Mouse (Mus musculus): Measurements from ENCODE around the gene Cd46. TPM values are rescaled to one million over a fixed set of nuclear protein-coding genes. Genes with fewer than 3 reads are reported as not detected.

The Cd46 gene
- polyA plus RNA-seq, 1 experiment from 2014 or later: 1.4 TPM

GRCm38 (mm10) chr1:195040437-195040836 is 51.6 kb downstream of the Cd46 start:
- ATAC-seq (ENCODE audit: low FRiP score, low read depth): peak; percentile 82
- Histone ChIP-seq H3K4me2 (replicated peaks) (no peak overlapping the region), H3K4me3 (no peak overlapping the region), H3K9me3 (no peaks in the 10 kb centered on the region), H3K27me3 (no peaks in the 10 kb centered on the region), H3K27ac (replicated peaks) (no peak overlapping the region), H3K4me1 (no peaks in the 10 kb centered on the region), H3K9ac (replicated peaks) (no peak overlapping the region), H3K36me3 (no peaks in the 10 kb centered on the region)

- Histone ChIP-seq H3K4me1 (no peaks in the 10 kb centered on the region), H3K9ac (replicated peaks) (no peak overlapping the region), H3K27ac (replicated peaks) (no peak overlapping the region), H3K27me3 (no peaks in the 10 kb centered on the region), H3K4me2 (replicated peaks) (no peak overlapping the region), H3K36me3 (no peaks in the 10 kb centered on the region), H3K9me3 (no peaks in the 10 kb centered on the region), H3K4me3 (no peak overlapping the region)
- ATAC-seq (ENCODE audit: low FRiP score, low read depth): no peak
- WGBS: 65% methylated on average over 1 of the region's 1 CpGs
Observed at GRCm38 (mm10) chr1:195038386-195038785, 53.7 kb downstream of the Cd46 start.

GRCm38 (mm10) chr1:195037985-195038384 is 54.1 kb downstream of the Cd46 start:
- Histone ChIP-seq H3K4me1 (no peaks in the 10 kb centered on the region), H3K9me3 (no peaks in the 10 kb centered on the region), H3K27ac (replicated peaks) (no peak overlapping the region), H3K27me3 (no peaks in the 10 kb centered on the region), H3K4me3 (no peak overlapping the region), H3K9ac (replicated peaks) (no peak overlapping the region), H3K36me3 (no peaks in the 10 kb centered on the region), H3K4me2 (replicated peaks) (no peak overlapping the region)
- 89% methylated on average over 1 of the region's 1 CpGs for WGBS
- no peak for ATAC-seq (ENCODE audit: low FRiP score, low read depth)

GRCm38 (mm10) chr1:195037483-195037882 is 54.6 kb downstream of the Cd46 start:
- H3K27ac ChIP-seq (replicated peaks): no peak overlapping the region
- H3K9me3 ChIP-seq: no peaks in the 10 kb centered on the region
- no peaks in the 10 kb centered on the region for H3K36me3 ChIP-seq
- no peaks in the 10 kb centered on the region for H3K4me1 ChIP-seq
- no peak overlapping the region for H3K4me2 ChIP-seq (replicated peaks)
- no peak overlapping the region for H3K4me3 ChIP-seq
- H3K9ac ChIP-seq (replicated peaks): no peak overlapping the region
- ATAC-seq (ENCODE audit: low FRiP score, low read depth): no peak
- no peaks in the 10 kb centered on the region for H3K27me3 ChIP-seq
- 89% methylated on average over 6 of the region's 6 CpGs for WGBS

GRCm38 (mm10) chr1:195033941-195034340 is 58.1 kb downstream of the Cd46 start:
- ATAC-seq (ENCODE audit: low FRiP score, low read depth): no peak
- Histone ChIP-seq H3K9ac (replicated peaks) (no peak overlapping the region), H3K4me3 (no peak overlapping the region), H3K9me3 (no peaks in the 10 kb centered on the region), H3K4me1 (no peaks in the 10 kb centered on the region), H3K27ac (replicated peaks) (no peak overlapping the region), H3K27me3 (no peaks in the 10 kb centered on the region), H3K36me3 (no peaks in the 10 kb centered on the region), H3K4me2 (replicated peaks) (no peak overlapping the region)
- WGBS: 87% methylated on average over 1 of the region's 1 CpGs

- 94% methylated on average over 1 of the region's 1 CpGs for WGBS
- H3K27ac ChIP-seq (replicated peaks): no peak overlapping the region
- no peak for ATAC-seq (ENCODE audit: low FRiP score, low read depth)
- H3K4me2 ChIP-seq (replicated peaks): no peak overlapping the region
- no peaks in the 10 kb centered on the region for H3K36me3 ChIP-seq
- H3K4me3 ChIP-seq: no peak overlapping the region
- H3K9me3 ChIP-seq: no peaks in the 10 kb centered on the region
- no peaks in the 10 kb centered on the region for H3K27me3 ChIP-seq
- no peaks in the 10 kb centered on the region for H3K4me1 ChIP-seq
- H3K9ac ChIP-seq (replicated peaks): no peak overlapping the region
Observed at GRCm38 (mm10) chr1:195032738-195033137, 59.3 kb downstream of the Cd46 start.

GRCm38 (mm10) chr1:195031786-195032185 is 60.3 kb downstream of the Cd46 start:
- Histone ChIP-seq H3K4me1 (no peaks in the 10 kb centered on the region), H3K4me3 (no peak overlapping the region), H3K36me3 (no peaks in the 10 kb centered on the region), H3K9ac (replicated peaks) (no peak overlapping the region), H3K4me2 (replicated peaks) (no peak overlapping the region), H3K9me3 (no peaks in the 10 kb centered on the region), H3K27me3 (no peaks in the 10 kb centered on the region), H3K27ac (replicated peaks) (no peak overlapping the region)
- ATAC-seq (ENCODE audit: low FRiP score, low read depth): no peak

- WGBS: 77% methylated on average over 1 of the region's 1 CpGs
- H3K4me3 ChIP-seq: no peak overlapping the region
Observed at GRCm38 (mm10) chr1:195027507-195027906, 64.5 kb downstream of the Cd46 start.

GRCm38 (mm10) chr1:195023848-195024247 is 68.2 kb downstream of the Cd46 start:
- no peak overlapping the region for H3K4me2 ChIP-seq (replicated peaks)
- no peak overlapping the region for H3K9ac ChIP-seq (replicated peaks)
- H3K27me3 ChIP-seq: no peaks in the 10 kb centered on the region
- no peaks in the 10 kb centered on the region for H3K4me1 ChIP-seq
- ATAC-seq (ENCODE audit: low FRiP score, low read depth): no peak
- no peak overlapping the region for H3K27ac ChIP-seq (replicated peaks)
- H3K36me3 ChIP-seq: no peaks in the 10 kb centered on the region
- H3K4me3 ChIP-seq: no peak overlapping the region
- no peaks in the 10 kb centered on the region for H3K9me3 ChIP-seq
- WGBS: 83% methylated on average over 1 of the region's 1 CpGs

More at GRCm38 (mm10) chr1:195027507-195027906, 64.5 kb downstream of the Cd46 start:
- Histone ChIP-seq H3K27me3 (no peaks in the 10 kb centered on the region), H3K4me1 (no peaks in the 10 kb centered on the region), H3K9ac (replicated peaks) (no peak overlapping the region), H3K36me3 (no peaks in the 10 kb centered on the region), H3K27ac (replicated peaks) (no peak overlapping the region), H3K4me2 (replicated peaks) (no peak overlapping the region), H3K9me3 (no peaks in the 10 kb centered on the region)
- no peak for ATAC-seq (ENCODE audit: low FRiP score, low read depth)

GRCm38 (mm10) chr1:195021831-195022230 is 70.2 kb downstream of the Cd46 start:
- ATAC-seq (ENCODE audit: low FRiP score, low read depth): no peak
- Histone ChIP-seq H3K9ac (replicated peaks) (no peak overlapping the region), H3K27me3 (no peaks in the 10 kb centered on the region), H3K27ac (replicated peaks) (no peak overlapping the region), H3K4me1 (0 out of 2 replicates have a peak, but pooled peaks cover 3% of the 10 kb centered on the region), H3K4me3 (no peak overlapping the region), H3K4me2 (replicated peaks) (no peak overlapping the region), H3K9me3 (no peaks in the 10 kb centered on the region), H3K36me3 (no peaks in the 10 kb centered on the region)
- WGBS: 75% methylated on average over 2 of the region's 2 CpGs

- Histone ChIP-seq H3K9ac (replicated peaks) (no peak overlapping the region), H3K4me3 (no peak overlapping the region), H3K4me1 (0 out of 2 replicates have a peak, but pooled peaks cover 3% of the 10 kb centered on the region), H3K27me3 (no peaks in the 10 kb centered on the region), H3K4me2 (replicated peaks) (no peak overlapping the region), H3K36me3 (no peaks in the 10 kb centered on the region), H3K9me3 (no peaks in the 10 kb centered on the region), H3K27ac (replicated peaks) (no peak overlapping the region)
- 94% methylated on average over 5 of the region's 5 CpGs for WGBS
- ATAC-seq (ENCODE audit: low FRiP score, low read depth): no peak
Observed at GRCm38 (mm10) chr1:195019062-195019600, 72.9 kb downstream of the Cd46 start.

GRCm38 (mm10) chr1:195018089-195018999 is 73.7 kb downstream of the Cd46 start:
- no peak overlapping the region for H3K4me3 ChIP-seq
- no peak for ATAC-seq (ENCODE audit: low FRiP score, low read depth)
- no peak overlapping the region for H3K9ac ChIP-seq (replicated peaks)
- WGBS: 82% methylated on average over 9 of the region's 9 CpGs
- H3K27me3 ChIP-seq: no peaks in the 10 kb centered on the region
- no peak overlapping the region for H3K27ac ChIP-seq (replicated peaks)
- 0 out of 2 replicates have a peak, but pooled peaks cover 3% of the 10 kb centered on the region for H3K4me1 ChIP-seq
- H3K36me3 ChIP-seq: no peaks in the 10 kb centered on the region
- H3K9me3 ChIP-seq: no peaks in the 10 kb centered on the region
- no peak overlapping the region for H3K4me2 ChIP-seq (replicated peaks)

Data from midbrain, embryonic 12.5 days (tissue).